Comparison of ENCODE assay signal across 18 mouse cellular contexts in genomic region chr10:8998356-8998755, GRCm38 (mm10).
A peak's percentile ranks its signal among the peaks of the same experiment; 100 is the strongest.
DNase-seq lines count a peak whose midpoint lies in the region; ATAC-seq and TF ChIP-seq lines count a peak whose summit lies in the region.
"Had no signal": no experiment of that assay in that cellular context is flagged by ENCODE, and none has a peak within 500 bp of the region (broad histone marks: within the 10 kb centered on the region; RNA-seq: fewer than 3 reads in every experiment).

No protein-coding gene starts in this region.

- H3K79me2 ChIP-seq in heart, adult 2 months (replicated peaks; ENCODE audit: control insufficient read depth, insufficient read depth, low read length) = no peaks in the 10 kb centered on the region

- no peak for TF ChIP-seq EP300 in heart, adult 2 months (IDR thresholded peaks at IDR 0.05; ENCODE audit: insufficient read depth, low read depth, low read length)

- no peak overlapping the region for H3K4me2 ChIP-seq in lung, embryonic 14.5 days
- no peak overlapping the region for H3K4me2 ChIP-seq in heart, embryonic 13.5 days
- no peak overlapping the region for H3K4me2 ChIP-seq in stomach, embryonic 14.5 days (replicated peaks; ENCODE audit: low read depth, low read length)
- H3K4me2 ChIP-seq in hindbrain, embryonic 14.5 days (replicated peaks) = no peak overlapping the region
- H3K4me2 ChIP-seq: forebrain, embryonic 12.5 days; midbrain, embryonic 12.5 days had no signal

- no peak overlapping the region for H3K9ac ChIP-seq in lung, embryonic 14.5 days
- H3K9ac ChIP-seq in heart, adult 2 months (ENCODE audit: low read depth, low read length) = no peak overlapping the region
- H3K9ac ChIP-seq in heart, embryonic 13.5 days = no peak overlapping the region
- H3K9ac ChIP-seq in stomach, embryonic 14.5 days (replicated peaks; ENCODE audit: low read depth, low read length) = no peak overlapping the region
- no peak overlapping the region for H3K9ac ChIP-seq in hindbrain, embryonic 14.5 days
- H3K9ac ChIP-seq: forebrain, embryonic 12.5 days; midbrain, embryonic 12.5 days had no signal

- H3K27me3 ChIP-seq in lung, embryonic 14.5 days (ENCODE audit: insufficient read depth, low read length) = no peaks in the 10 kb centered on the region
- no peaks in the 10 kb centered on the region for H3K27me3 ChIP-seq in heart, adult 2 months (ENCODE audit: control insufficient read depth, insufficient read depth, low read length)
- H3K27me3 ChIP-seq in heart, embryonic 13.5 days (replicated peaks) = no peaks in the 10 kb centered on the region
- no peaks in the 10 kb centered on the region for H3K27me3 ChIP-seq in stomach, embryonic 14.5 days (ENCODE audit: control insufficient read depth, insufficient read depth, low read length)
- H3K27me3 ChIP-seq in hindbrain, embryonic 14.5 days (ENCODE audit: control insufficient read depth, insufficient read depth, low read length) = no peaks in the 10 kb centered on the region
- H3K27me3 ChIP-seq: CH12.LX; forebrain, embryonic 12.5 days; midbrain, embryonic 12.5 days had no signal

- ATAC-seq in lung, embryonic 14.5 days (ENCODE audit: insufficient read depth) = peak; percentile 30; the same call in 1 of the 2 replicates
- ATAC-seq in heart, embryonic 13.5 days (ENCODE audit: extremely low read depth, insufficient number of reproducible peaks, low FRiP score, low TSS enrichment) = peak; percentile 24; the same call in 1 of the 2 replicates
- ATAC-seq in stomach, embryonic 14.5 days (ENCODE audit: insufficient number of reproducible peaks, insufficient read depth, low FRiP score, low read depth) = no peak; the same call in 1 of the 2 replicates
- ATAC-seq in hindbrain, embryonic 14.5 days (ENCODE audit: low FRiP score) = no peak
- ATAC-seq: hindbrain, postnatal 0 days had no signal

- TF ChIP-seq CTCF in lung, embryonic 14.5 days (IDR thresholded peaks at IDR 0.05; ENCODE audit: low read depth) = no peak
- TF ChIP-seq CTCF in heart, adult 2 months (IDR thresholded peaks at IDR 0.05) = no peak

- intact Hi-C loops in heart, adult 2 months (cut with DNase I) = no loop called here

- peak; percentile 25 for DNase-seq in lung, embryonic 14.5 days
- DNase-seq in lung, postnatal 4 days = no peak
- DNase-seq in heart, adult 2 months = peak in 1 of 2 experiments; percentile 18
- no peak for DNase-seq in adrenal gland, postnatal 14 days
- no peak for DNase-seq in hindbrain, embryonic 14.5 days (ENCODE audit: low spot score)
- no peak for DNase-seq in gastrocnemius, postnatal 4 days (ENCODE audit: low spot score in 2 of 2)
- DNase-seq: cerebellum, postnatal 14 days; layer of hippocampus, adult 9-11 months; liver; right cerebral cortex, adult 18-20 months; spleen, adult 18-20 months; thymus, postnatal 36 days had no signal

- H3K36me3 ChIP-seq in lung, embryonic 14.5 days (ENCODE audit: insufficient read depth) = no peaks in the 10 kb centered on the region
- no peaks in the 10 kb centered on the region for H3K36me3 ChIP-seq in heart, adult 2 months (ENCODE audit: control insufficient read depth, insufficient read depth, low read length)
- H3K36me3 ChIP-seq in heart, embryonic 13.5 days = no peaks in the 10 kb centered on the region
- H3K36me3 ChIP-seq in stomach, embryonic 14.5 days (ENCODE audit: control insufficient read depth, insufficient read depth, low read length) = no peaks in the 10 kb centered on the region
- no peaks in the 10 kb centered on the region for H3K36me3 ChIP-seq in hindbrain, embryonic 14.5 days (replicated peaks; ENCODE audit: control insufficient read depth, insufficient read depth)
- H3K36me3 ChIP-seq: forebrain, embryonic 12.5 days; midbrain, embryonic 12.5 days had no signal

- H3K27ac ChIP-seq in lung, embryonic 14.5 days (ENCODE audit: low read depth) = peak overlapping the region; percentile 50; the same call in 1 of the 2 replicates
- peak overlapping the region; percentile 40; the same call in 1 of the 2 replicates for H3K27ac ChIP-seq in heart, adult 2 months
- H3K27ac ChIP-seq in heart, embryonic 13.5 days (replicated peaks) = peak overlapping the region; percentile 66
- H3K27ac ChIP-seq in stomach, embryonic 14.5 days (ENCODE audit: low read length) = peak overlapping the region; percentile 30
- no peak overlapping the region for H3K27ac ChIP-seq in hindbrain, embryonic 14.5 days
- H3K27ac ChIP-seq: forebrain, embryonic 12.5 days; midbrain, embryonic 12.5 days had no signal

- H3K4me1 ChIP-seq in lung, embryonic 14.5 days (ENCODE audit: insufficient read depth) = peaks cover 12% of the 10 kb centered on the region; the same call in 1 of the 2 replicates
- no peaks in the 10 kb centered on the region for H3K4me1 ChIP-seq in heart, adult 2 months (ENCODE audit: control insufficient read depth, insufficient read depth, low read length)
- peaks cover 51% of the 10 kb centered on the region for H3K4me1 ChIP-seq in heart, embryonic 13.5 days
- H3K4me1 ChIP-seq in stomach, embryonic 14.5 days (ENCODE audit: control insufficient read depth, insufficient read depth, low read length) = peaks cover 12% of the 10 kb centered on the region
- no peaks in the 10 kb centered on the region for H3K4me1 ChIP-seq in hindbrain, embryonic 14.5 days (replicated peaks; ENCODE audit: control insufficient read depth, insufficient read depth, low read length)

- H3K9me3 ChIP-seq in lung, embryonic 14.5 days (ENCODE audit: low read depth, low read length) = no peaks in the 10 kb centered on the region
- H3K9me3 ChIP-seq in heart, embryonic 13.5 days = no peaks in the 10 kb centered on the region
- no peaks in the 10 kb centered on the region for H3K9me3 ChIP-seq in stomach, embryonic 14.5 days (ENCODE audit: control insufficient read depth, low read depth, low read length)
- no peaks in the 10 kb centered on the region for H3K9me3 ChIP-seq in hindbrain, embryonic 14.5 days (ENCODE audit: control insufficient read depth, low read length)
- H3K9me3 ChIP-seq: forebrain, embryonic 12.5 days; midbrain, embryonic 12.5 days had no signal

- no peak for TF ChIP-seq POLR2A in heart, adult 2 months (IDR thresholded peaks at IDR 0.05; ENCODE audit: insufficient read depth, low read depth, low read length)

- no peak overlapping the region for H3K4me3 ChIP-seq in lung, embryonic 14.5 days (ENCODE audit: low read depth, low read length)
- H3K4me3 ChIP-seq in heart, adult 2 months = no peak overlapping the region
- H3K4me3 ChIP-seq in heart, embryonic 13.5 days = no peak overlapping the region
- no peak overlapping the region for H3K4me3 ChIP-seq in stomach, embryonic 14.5 days (ENCODE audit: low read depth, low read length)
- no peak overlapping the region for H3K4me3 ChIP-seq in hindbrain, embryonic 14.5 days (replicated peaks; ENCODE audit: low read length)
- H3K4me3 ChIP-seq: forebrain, embryonic 12.5 days; midbrain, embryonic 12.5 days had no signal

- WGBS in lung, embryonic 14.5 days = 17% methylated on average over 2 of the region's 2 CpGs
- WGBS in heart, adult 2 months = 34% methylated on average over 2 of the region's 2 CpGs
- 12% methylated on average over 2 of the region's 2 CpGs for WGBS in heart, embryonic 13.5 days
- 50% methylated on average over 2 of the region's 2 CpGs for WGBS in stomach, embryonic 14.5 days
- 78% methylated on average over 2 of the region's 2 CpGs for WGBS in hindbrain, embryonic 14.5 days

Comparison
In these comparisons a context has a peak if more than half of its experiments do, and no peak if none do; other contexts are left out.
1. ATAC-seq: peak in lung, embryonic 14.5 days (single experiment) and heart, embryonic 13.5 days (single experiment); none in stomach, embryonic 14.5 days (single experiment) and hindbrain, embryonic 14.5 days (single experiment).